Mouse (Mus musculus): ENCODE results near the gene Ewsr1. TPM values are rescaled to one million over a fixed set of nuclear protein-coding genes. Genes with fewer than 3 reads are reported as not detected.

Gene Ewsr1
- total and polyA plus RNA-seq, 2 experiments from 2014 or later = 371 to 384 TPM

DNA sequence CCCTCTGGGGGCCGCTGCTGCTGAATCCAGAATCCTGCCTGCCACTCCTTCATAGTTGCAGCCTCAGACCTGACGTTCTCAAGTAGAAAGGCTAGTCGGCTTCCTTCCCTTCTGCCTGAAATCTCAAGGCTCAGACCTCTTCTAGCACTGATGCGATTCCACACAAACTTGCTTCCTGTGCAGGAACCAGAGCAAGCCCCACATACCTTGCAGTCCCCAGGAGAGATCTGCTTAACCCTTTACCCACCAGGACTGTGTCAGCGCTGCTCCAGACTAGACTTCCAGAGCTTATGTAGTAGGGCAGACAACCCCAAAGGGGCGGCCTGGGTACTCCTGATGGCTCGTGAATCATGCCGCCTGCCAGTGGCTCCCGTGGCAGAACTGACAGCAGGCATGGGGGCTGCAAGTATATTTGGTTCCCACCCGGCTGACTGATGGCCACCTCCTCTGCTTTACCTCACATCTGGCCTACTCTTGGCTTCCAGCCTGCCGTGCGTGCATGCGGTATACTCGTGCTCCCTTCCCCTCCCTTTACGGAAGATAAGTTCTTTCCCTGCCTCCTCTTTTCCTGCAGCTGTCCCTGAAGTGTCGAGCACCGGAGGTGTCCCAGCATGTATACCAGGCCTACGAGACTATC lies 57.8 kb downstream of the Ewsr1 start:
- DNase-seq (ENCODE audit: low spot score) (no peak), ATAC-seq (no peak)
- 86% methylated on average over 18 of the region's 18 CpGs for WGBS
- Histone ChIP-seq H3K4me1 (ENCODE audit: insufficient read depth, low read length) (no peaks in the 10 kb centered on the region), H3K9ac (replicated peaks; ENCODE audit: low read length) (no peak overlapping the region), H3K27ac (no peak overlapping the region), H3K4me3 (ENCODE audit: low read length) (no peak overlapping the region), H3K36me3 (ENCODE audit: insufficient read depth, low read length) (peaks cover 56% of the 10 kb centered on the region), H3K27me3 (ENCODE audit: insufficient read depth, low read length) (no peaks in the 10 kb centered on the region), H3K4me2 (ENCODE audit: low read depth, low read length) (no peak overlapping the region), H3K9me3 (ENCODE audit: low read length) (no peaks in the 10 kb centered on the region)
- TF ChIP-seq CTCF (IDR thresholded peaks at IDR 0.05; ENCODE audit: low read depth) = no peak

DNA sequence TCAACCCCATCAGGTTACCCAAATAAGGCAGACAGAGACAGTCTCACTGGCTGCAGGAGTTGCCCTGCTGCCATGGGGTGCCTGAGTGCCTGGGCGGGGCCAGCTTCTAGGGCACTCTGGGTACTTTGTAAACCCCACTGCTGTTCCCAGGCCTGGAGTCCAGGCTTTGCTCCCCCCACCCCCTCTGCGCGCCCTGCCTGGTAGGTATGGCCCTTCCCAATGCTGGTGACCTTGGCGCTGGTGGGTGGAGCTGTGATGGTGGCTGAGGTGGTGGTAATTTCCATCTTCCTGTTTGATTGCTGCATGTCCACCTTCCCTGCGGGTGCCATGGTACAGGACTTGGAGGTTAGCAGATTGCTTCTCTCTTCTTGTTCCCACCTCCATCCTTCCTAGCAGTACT lies 58.5 kb downstream of the Ewsr1 start:
- Histone ChIP-seq H3K4me2 (ENCODE audit: low read depth, low read length) (no peak overlapping the region), H3K9me3 (ENCODE audit: low read length) (no peaks in the 10 kb centered on the region), H3K27me3 (ENCODE audit: insufficient read depth, low read length) (no peaks in the 10 kb centered on the region), H3K27ac (no peak overlapping the region), H3K9ac (replicated peaks; ENCODE audit: low read length) (no peak overlapping the region), H3K4me3 (ENCODE audit: low read length) (no peak overlapping the region), H3K36me3 (ENCODE audit: insufficient read depth, low read length) (peaks cover 60% of the 10 kb centered on the region), H3K4me1 (ENCODE audit: insufficient read depth, low read length) (no peaks in the 10 kb centered on the region)
- no peak for TF ChIP-seq CTCF (IDR thresholded peaks at IDR 0.05; ENCODE audit: low read depth)
- DNase-seq (ENCODE audit: low spot score) (no peak), ATAC-seq (no peak)
- 96% methylated on average over 5 of the region's 5 CpGs for WGBS

GRCm38 (mm10) chr11:5037146-5037854 lies 61.8 kb downstream of the Ewsr1 start:
- Histone ChIP-seq H3K27ac (no peak overlapping the region), H3K4me1 (ENCODE audit: insufficient read depth, low read length) (no peaks in the 10 kb centered on the region), H3K27me3 (ENCODE audit: insufficient read depth, low read length) (no peaks in the 10 kb centered on the region), H3K36me3 (ENCODE audit: insufficient read depth, low read length) (peaks cover 75% of the 10 kb centered on the region), H3K9me3 (ENCODE audit: low read length) (no peaks in the 10 kb centered on the region), H3K9ac (replicated peaks; ENCODE audit: low read length) (no peak overlapping the region), H3K4me2 (ENCODE audit: low read depth, low read length) (no peak overlapping the region), H3K4me3 (ENCODE audit: low read length) (no peak overlapping the region)
- TF ChIP-seq CTCF (IDR thresholded peaks at IDR 0.05; ENCODE audit: low read depth) = no peak
- 82% methylated on average over 8 of the region's 8 CpGs for WGBS
- ATAC-seq (no peak), DNase-seq (ENCODE audit: low spot score) (no peak)

DNA sequence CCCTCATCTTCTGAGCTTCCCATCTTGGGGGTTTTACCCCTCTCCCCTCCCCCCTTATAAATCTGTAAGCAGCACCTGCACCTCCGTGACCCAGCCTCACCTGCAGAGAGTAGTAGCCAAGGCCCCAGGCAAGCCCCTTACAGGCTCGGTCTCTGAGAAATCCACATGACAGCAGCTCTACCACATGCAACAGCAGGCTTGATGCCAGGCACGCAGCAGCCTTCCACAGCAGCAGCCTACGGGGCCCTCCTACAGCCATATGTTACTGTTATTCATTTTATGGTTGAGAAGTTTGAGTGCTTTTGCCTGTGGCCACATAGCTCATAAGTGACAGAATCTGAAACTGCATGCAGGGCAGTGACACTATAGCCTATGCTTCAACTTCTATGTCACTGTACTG lies 63.6 kb downstream of the Ewsr1 start:
- TF ChIP-seq CTCF (IDR thresholded peaks at IDR 0.05; ENCODE audit: low read depth) = no peak
- Histone ChIP-seq H3K36me3 (ENCODE audit: insufficient read depth, low read length) (peaks cover 71% of the 10 kb centered on the region), H3K4me3 (ENCODE audit: low read length) (no peak overlapping the region), H3K9me3 (ENCODE audit: low read length) (no peaks in the 10 kb centered on the region), H3K4me1 (ENCODE audit: insufficient read depth, low read length) (no peaks in the 10 kb centered on the region), H3K27ac (no peak overlapping the region), H3K4me2 (ENCODE audit: low read depth, low read length) (no peak overlapping the region), H3K27me3 (ENCODE audit: insufficient read depth, low read length) (no peaks in the 10 kb centered on the region), H3K9ac (replicated peaks; ENCODE audit: low read length) (no peak overlapping the region)
- 65% methylated on average over 4 of the region's 4 CpGs for WGBS
- DNase-seq (ENCODE audit: low spot score) = peak; percentile 67
- peak; percentile 35 for ATAC-seq

DNA sequence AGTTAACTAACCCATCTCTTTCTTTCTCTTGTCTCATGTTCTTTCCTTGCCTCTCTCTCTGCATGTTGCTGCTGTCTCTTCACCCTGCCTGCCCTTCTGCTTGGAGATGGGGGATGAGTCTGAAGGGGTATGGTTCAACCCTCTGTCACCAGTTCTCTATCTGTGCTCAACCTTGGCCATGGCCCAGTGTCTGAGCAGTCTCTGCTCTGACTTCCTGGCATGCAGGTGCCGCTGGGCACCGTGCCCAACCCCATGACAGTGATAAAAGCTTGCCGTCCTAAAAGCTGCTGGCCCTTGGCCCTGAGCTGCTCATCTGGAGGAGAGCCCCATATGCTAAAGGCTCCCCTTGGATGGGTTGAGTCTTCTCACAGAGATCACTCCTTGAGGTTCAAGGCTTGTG lies 65.9 kb downstream of the Ewsr1 start:
- ATAC-seq (no peak), DNase-seq (ENCODE audit: low spot score) (peak; percentile 34)
- H3K4me3 ChIP-seq (ENCODE audit: low read length) = no peak overlapping the region
- H3K9ac ChIP-seq (replicated peaks; ENCODE audit: low read length) = no peak overlapping the region
- no peaks in the 10 kb centered on the region for H3K27me3 ChIP-seq (ENCODE audit: insufficient read depth, low read length)
- peaks cover 77% of the 10 kb centered on the region for H3K36me3 ChIP-seq (ENCODE audit: insufficient read depth, low read length)
- H3K4me1 ChIP-seq (ENCODE audit: insufficient read depth, low read length) = no peaks in the 10 kb centered on the region
- no peak overlapping the region for H3K27ac ChIP-seq
- WGBS = 75% methylated on average over 3 of the region's 3 CpGs
- no peak for TF ChIP-seq CTCF (IDR thresholded peaks at IDR 0.05; ENCODE audit: low read depth)
- no peak overlapping the region for H3K4me2 ChIP-seq (ENCODE audit: low read depth, low read length)
- H3K9me3 ChIP-seq (ENCODE audit: low read length) = no peaks in the 10 kb centered on the region

DNA sequence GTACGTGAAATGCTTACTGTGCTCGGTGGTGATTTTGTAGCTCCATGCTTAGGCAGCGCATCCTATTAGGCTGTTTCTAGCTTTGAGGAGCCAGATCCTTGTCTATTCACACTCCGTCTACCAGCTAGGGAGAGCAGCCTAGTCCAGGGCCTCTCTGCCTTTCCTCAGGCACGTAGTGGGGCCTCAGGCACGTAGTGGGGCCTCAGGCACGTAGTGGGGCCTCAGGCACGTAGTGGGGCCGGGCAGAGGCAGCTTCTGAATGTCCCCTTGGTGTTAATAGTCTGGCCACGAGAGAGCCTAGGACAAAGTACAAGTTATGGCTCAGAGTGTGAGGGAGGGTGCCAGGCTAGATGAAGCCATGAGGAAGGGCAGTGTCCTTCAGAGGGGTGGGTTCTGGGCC lies 66.4 kb downstream of the Ewsr1 start:
- no peaks in the 10 kb centered on the region for H3K4me1 ChIP-seq (ENCODE audit: insufficient read depth, low read length)
- H3K4me3 ChIP-seq (ENCODE audit: low read length) = no peak overlapping the region
- peaks cover 78% of the 10 kb centered on the region for H3K36me3 ChIP-seq (ENCODE audit: insufficient read depth, low read length)
- no peak overlapping the region for H3K4me2 ChIP-seq (ENCODE audit: low read depth, low read length)
- no peak overlapping the region for H3K9ac ChIP-seq (replicated peaks; ENCODE audit: low read length)
- H3K27ac ChIP-seq = no peak overlapping the region
- H3K27me3 ChIP-seq (ENCODE audit: insufficient read depth, low read length) = no peaks in the 10 kb centered on the region
- TF ChIP-seq CTCF (IDR thresholded peaks at IDR 0.05; ENCODE audit: low read depth) = no peak
- no peak for ATAC-seq
- no peak for DNase-seq (ENCODE audit: low spot score)
- 93% methylated on average over 10 of the region's 10 CpGs for WGBS
- no peaks in the 10 kb centered on the region for H3K9me3 ChIP-seq (ENCODE audit: low read length)

DNA sequence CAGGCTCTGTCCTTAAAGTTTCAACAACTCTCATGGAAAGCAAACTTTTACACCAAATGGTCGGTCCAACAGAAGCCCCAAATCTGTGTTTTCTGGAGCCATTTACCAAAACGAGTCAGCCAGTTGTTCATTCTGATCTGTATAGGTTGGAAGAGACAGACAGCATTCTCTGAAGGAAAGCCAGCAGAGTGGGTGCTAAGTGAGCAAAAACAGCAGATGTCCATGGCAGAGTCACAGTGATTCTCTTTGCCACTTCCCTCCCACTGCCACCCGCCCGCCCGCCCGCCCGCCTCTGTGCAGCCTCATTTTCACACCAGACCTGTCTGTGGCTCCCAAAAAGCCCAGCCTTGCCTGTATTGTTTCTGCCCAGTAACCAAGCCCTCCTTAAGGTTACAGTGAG lies 70.8 kb downstream of the Ewsr1 start:
- Histone ChIP-seq H3K36me3 (ENCODE audit: insufficient read depth, low read length) (peaks cover 76% of the 10 kb centered on the region), H3K9me3 (ENCODE audit: low read length) (no peaks in the 10 kb centered on the region), H3K9ac (replicated peaks; ENCODE audit: low read length) (no peak overlapping the region), H3K4me3 (ENCODE audit: low read length) (no peak overlapping the region), H3K4me2 (ENCODE audit: low read depth, low read length) (no peak overlapping the region), H3K27ac (no peak overlapping the region), H3K27me3 (ENCODE audit: insufficient read depth, low read length) (no peaks in the 10 kb centered on the region), H3K4me1 (ENCODE audit: insufficient read depth, low read length) (no peaks in the 10 kb centered on the region)
- no peak for ATAC-seq
- no peak for TF ChIP-seq CTCF (IDR thresholded peaks at IDR 0.05; ENCODE audit: low read depth)
- no peak for DNase-seq (ENCODE audit: low spot score)
- 91% methylated on average over 7 of the region's 7 CpGs for WGBS
